ENCODE assay signal across 19 mouse cellular contexts in genomic region chr5:136894840-136895528, GRCm38 (mm10). TPM values are rescaled to one million over a fixed set of nuclear protein-coding genes. Genes with fewer than 3 reads are reported as not detected.
DNase-seq lines count a peak whose midpoint lies in the region; ATAC-seq and TF ChIP-seq lines count a peak whose summit lies in the region.
"Had no signal": no experiment of that assay in that cellular context is flagged by ENCODE, and none has a peak within 500 bp of the region (broad histone marks: within the 10 kb centered on the region; RNA-seq: fewer than 3 reads in every experiment).

No protein-coding gene starts in this region.

- 0 out of 2 replicates have a peak overlapping the region, but pooled peaks have one; percentile 18 for H3K9ac ChIP-seq in kidney, postnatal 0 days (ENCODE audit: low read depth, low read length)
- H3K9ac ChIP-seq in limb, embryonic 12.5 days (replicated peaks), result peak overlapping the region; percentile 24; the same call in 1 of the 2 replicates

- peaks cover 5% of the 10 kb centered on the region; the same call in 1 of the 2 replicates for H3K4me1 ChIP-seq in kidney, postnatal 0 days (replicated peaks; ENCODE audit: insufficient read depth, low read length)
- peaks cover 22% of the 10 kb centered on the region for H3K4me1 ChIP-seq in embryonic facial prominence, embryonic 10.5 days
- H3K4me1 ChIP-seq in limb, embryonic 12.5 days (replicated peaks), result peaks cover 14% of the 10 kb centered on the region

- peak; percentile 63 for DNase-seq in embryo, embryonic 10 days (ENCODE audit: low spot score)
- no peak for DNase-seq in embryo, embryonic 9.5 days (ENCODE audit: extremely low spot score)
- DNase-seq in kidney, postnatal 0 days (ENCODE audit: low spot score), result no peak
- DNase-seq in kidney, adult 9 months, result no peak
- peak; percentile 63 for DNase-seq in embryonic facial prominence, embryonic 10.5 days (ENCODE audit: low spot score)
- no peak for DNase-seq in spleen, adult 18-20 months
- DNase-seq in frontal cortex, postnatal 14 days (ENCODE audit: low spot score in 2 of 2), result no peak
- DNase-seq: cerebellum, adult 9-10 months; gastrocnemius, postnatal 14 days; heart, adult 2 months; layer of hippocampus, adult 9-11 months; lung, adult 2 months; right cerebral cortex, postnatal 14 days; thymus, postnatal 36 days had no signal

- WGBS in kidney, postnatal 0 days, result 37% methylated on average over 25 of the region's 25 CpGs
- WGBS in embryonic facial prominence, embryonic 10.5 days, result 54% methylated on average over 25 of the region's 25 CpGs
- WGBS in limb, embryonic 12.5 days, result 25% methylated on average over 25 of the region's 25 CpGs

- H3K9me3 ChIP-seq in kidney, postnatal 0 days (replicated peaks; ENCODE audit: low read length), result no peaks in the 10 kb centered on the region
- H3K9me3 ChIP-seq in embryonic facial prominence, embryonic 10.5 days, result no peaks in the 10 kb centered on the region
- no peaks in the 10 kb centered on the region for H3K9me3 ChIP-seq in limb, embryonic 12.5 days
- H3K9me3 ChIP-seq: G1E; hindbrain, embryonic 10.5 days had no signal

- TF ChIP-seq CTCF in kidney, postnatal 0 days (IDR thresholded peaks at IDR 0.05; ENCODE audit: low read depth), result no peak

- peak overlapping the region; percentile 23; the same call in 1 of the 2 replicates for H3K4me2 ChIP-seq in kidney, postnatal 0 days (ENCODE audit: low read length)
- peak overlapping the region; percentile 41 for H3K4me2 ChIP-seq in limb, embryonic 12.5 days

- ATAC-seq in kidney, postnatal 0 days (replicated peaks; ENCODE audit: low FRiP score, low read depth), result no peak
- ATAC-seq in limb, embryonic 12.5 days (ENCODE audit: insufficient number of reproducible peaks, insufficient read depth, low FRiP score, low TSS enrichment, low read depth), result no peak
- ATAC-seq: CD4-positive, CD25-positive, alpha-beta regulatory T cell, adult 4 months had no signal

- no peaks in the 10 kb centered on the region for H3K36me3 ChIP-seq in kidney, postnatal 0 days (ENCODE audit: insufficient read depth, low read length)
- H3K36me3 ChIP-seq in embryonic facial prominence, embryonic 10.5 days (replicated peaks), result no peaks in the 10 kb centered on the region
- H3K36me3 ChIP-seq in limb, embryonic 12.5 days, result no peaks in the 10 kb centered on the region
- H3K36me3 ChIP-seq: G1E; hindbrain, embryonic 10.5 days had no signal

- 0 out of 2 replicates have a peak overlapping the region, but pooled peaks have one; percentile 22 for H3K27ac ChIP-seq in kidney, postnatal 0 days
- peak overlapping the region; percentile 63 for H3K27ac ChIP-seq in embryonic facial prominence, embryonic 10.5 days (replicated peaks)
- H3K27ac ChIP-seq in limb, embryonic 12.5 days, result peak overlapping the region; percentile 45; the same call in 1 of the 2 replicates
- H3K27ac ChIP-seq: heart, adult 2 months; hindbrain, embryonic 10.5 days had no signal

- no peak overlapping the region for H3K4me3 ChIP-seq in kidney, postnatal 0 days (replicated peaks; ENCODE audit: low read depth, low read length)
- peak overlapping the region; percentile 13; the same call in 1 of the 2 replicates for H3K4me3 ChIP-seq in embryonic facial prominence, embryonic 10.5 days
- peak overlapping the region; percentile 5; the same call in 1 of the 2 replicates for H3K4me3 ChIP-seq in limb, embryonic 12.5 days (replicated peaks)
- H3K4me3 ChIP-seq: heart, adult 2 months; hindbrain, embryonic 10.5 days had no signal

- H3K27me3 ChIP-seq in kidney, postnatal 0 days (ENCODE audit: insufficient read depth, low read length), result no peaks in the 10 kb centered on the region
- no peaks in the 10 kb centered on the region for H3K27me3 ChIP-seq in embryonic facial prominence, embryonic 10.5 days (replicated peaks; ENCODE audit: low read depth, poor library complexity, severe bottlenecking)
- no peaks in the 10 kb centered on the region for H3K27me3 ChIP-seq in limb, embryonic 12.5 days

RNA-seq across cellular contexts. Expression of gene Col26a1, which starts 12.0 kb away (rescaled TPM):
- 39.1 and 47.1 TPM in 2 replicates for polyA plus RNA-seq in kidney, postnatal 0 days (2015; fragmentation: Nextera tagmentation; extraction: Ambion mirVana)
- polyA plus RNA-seq in embryonic facial prominence, embryonic 10.5 days (2016; fragmentation: Nextera tagmentation; extraction: Ambion mirVana), result 103 and 118 TPM in 2 replicates
- polyA plus RNA-seq in limb, embryonic 12.5 days (2016; fragmentation: Nextera tagmentation; extraction: Ambion mirVana), result 145 and 155 TPM in 2 replicates
- polyA plus RNA-seq: G1E; liver, adult 2 months had no signal

RNA-seq across cellular contexts. Expression of gene Ift22, which starts 13.0 kb away (rescaled TPM):
- 74.4 and 75.8 TPM in 2 replicates for polyA plus RNA-seq in kidney, postnatal 0 days (2015; fragmentation: Nextera tagmentation; extraction: Ambion mirVana)
- 77.9 and 86.1 TPM in 2 replicates for polyA plus RNA-seq in embryonic facial prominence, embryonic 10.5 days (2016; fragmentation: Nextera tagmentation; extraction: Ambion mirVana)
- 65.7 and 69.8 TPM in 2 replicates for polyA plus RNA-seq in limb, embryonic 12.5 days (2016; fragmentation: Nextera tagmentation; extraction: Ambion mirVana)

RNA-seq across cellular contexts. Expression of gene Fis1, which starts 58.1 kb away (rescaled TPM):
- polyA plus RNA-seq in kidney, postnatal 0 days (2015; fragmentation: Nextera tagmentation; extraction: Ambion mirVana), result 362 and 384 TPM in 2 replicates
- polyA plus RNA-seq in embryonic facial prominence, embryonic 10.5 days (2016; fragmentation: Nextera tagmentation; extraction: Ambion mirVana), result 267 and 272 TPM in 2 replicates
- polyA plus RNA-seq in limb, embryonic 12.5 days (2016; fragmentation: Nextera tagmentation; extraction: Ambion mirVana), result 263 and 269 TPM in 2 replicates

Comparison
In these comparisons a context has a peak if more than half of its experiments do, and no peak if none do; other contexts are left out.
1. DNase-seq: peak in embryo, embryonic 10 days (single experiment) and embryonic facial prominence, embryonic 10.5 days (single experiment); none in embryo, embryonic 9.5 days (single experiment), kidney, postnatal 0 days (single experiment), kidney, adult 9 months (single experiment), spleen, adult 18-20 months (0 of 2) and frontal cortex, postnatal 14 days (0 of 2).
2. Peak in every context shown above with its lines, with median percentiles within 50 percentile points of each other: H3K27ac ChIP-seq.